In the genomic region with DNA sequence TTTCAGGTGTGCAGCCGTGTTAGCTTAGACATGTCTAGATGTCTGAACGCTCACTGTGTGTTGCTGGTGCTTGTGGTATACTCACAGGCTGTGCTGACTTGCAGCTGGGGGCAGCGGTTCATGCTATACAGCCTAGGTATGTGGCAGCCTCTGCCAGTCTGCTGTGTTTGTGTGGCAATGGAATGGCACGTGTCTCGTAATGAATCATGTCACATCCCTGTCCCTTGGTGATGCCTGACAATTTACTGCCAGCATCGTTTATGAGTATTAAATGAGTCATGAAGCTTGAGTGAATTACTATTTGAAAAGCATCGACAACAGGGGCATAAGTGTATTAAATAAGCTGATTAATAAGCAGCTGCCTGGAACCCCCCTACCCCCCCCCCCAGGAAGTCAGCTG, we compare ENCODE assay signal across 19 mouse cellular contexts. TPM values are rescaled to one million over a fixed set of nuclear protein-coding genes. Genes with fewer than 3 reads are reported as not detected.
DNase-seq lines count a peak whose midpoint lies in the region; ATAC-seq and TF ChIP-seq lines count a peak whose summit lies in the region.
"Had no signal": no experiment of that assay in that cellular context is flagged by ENCODE, and none has a peak within 500 bp of the region (broad histone marks: within the 10 kb centered on the region; RNA-seq: fewer than 3 reads in every experiment).

No protein-coding gene starts in this region.

- H3K27ac ChIP-seq in left cerebral cortex, adult 2 months: peak overlapping the region; percentile 1; the same call in 1 of the 2 replicates
- H3K27ac ChIP-seq in neural tube, embryonic 15.5 days (replicated peaks): no peak overlapping the region
- H3K27ac ChIP-seq in cerebellum, adult 2 months (ENCODE audit: insufficient read depth, low read length): no peak overlapping the region
- H3K27ac ChIP-seq: embryonic facial prominence, embryonic 12.5 days; forebrain, embryonic 15.5 days; heart, embryonic 13.5 days; hindbrain, embryonic 12.5 days had no signal

- intact Hi-C loops in left cerebral cortex, adult 2 months (cut with DNase I): no loop called here
- intact Hi-C loops in left cerebral cortex, postnatal 14 days (cut with DNase I): no loop called here

- H3K27me3 ChIP-seq in neural tube, embryonic 15.5 days (replicated peaks): no peaks in the 10 kb centered on the region
- H3K27me3 ChIP-seq in cerebellum, adult 2 months (ENCODE audit: control insufficient read depth, insufficient read depth, low read length): no peaks in the 10 kb centered on the region
- H3K27me3 ChIP-seq: forebrain, embryonic 15.5 days had no signal

- H3K9ac ChIP-seq in neural tube, embryonic 15.5 days (replicated peaks): no peak overlapping the region
- H3K9ac ChIP-seq: embryonic facial prominence, embryonic 12.5 days; forebrain, embryonic 15.5 days; heart, embryonic 13.5 days; hindbrain, embryonic 12.5 days had no signal

- no peak for DNase-seq in left cerebral cortex, adult 2 months (ENCODE audit: extremely low spot score in 1 of 2, low spot score in 2 of 2)
- no peak for DNase-seq in left cerebral cortex, postnatal 14 days (ENCODE audit: low spot score in 2 of 2)
- DNase-seq in 3134 (ENCODE audit: extremely low read depth, insufficient read length, low spot score) (peak; percentile 77), 3T3-L1 (ENCODE audit: low read depth, low spot score) (peak; percentile 41)
- DNase-seq in cerebellum, adult 2 months: no peak
- DNase-seq: adrenal gland, adult 8-10 months; cerebellum, adult 11 months; cerebellum, adult 9-10 months; cerebellum, postnatal 25 days; gastrocnemius, postnatal 36 days; heart, adult 11 months; heart, postnatal 36 days had no signal

- H3K4me3 ChIP-seq in left cerebral cortex, adult 2 months: no peak overlapping the region
- H3K4me3 ChIP-seq in neural tube, embryonic 15.5 days (replicated peaks): no peak overlapping the region
- H3K4me3 ChIP-seq in cerebellum, adult 2 months (replicated peaks; ENCODE audit: insufficient read depth, low read depth, low read length): no peak overlapping the region
- H3K4me3 ChIP-seq: embryonic facial prominence, embryonic 12.5 days; forebrain, embryonic 15.5 days; heart, embryonic 13.5 days; hindbrain, embryonic 12.5 days had no signal

- H3K36me3 ChIP-seq in neural tube, embryonic 15.5 days: no peaks in the 10 kb centered on the region
- H3K36me3 ChIP-seq: embryonic facial prominence, embryonic 12.5 days; forebrain, embryonic 15.5 days; heart, embryonic 13.5 days; hindbrain, embryonic 12.5 days had no signal

- 58% methylated on average over 7 of the region's 7 CpGs for WGBS in neural tube, embryonic 15.5 days
- 78% methylated on average over 7 of the region's 7 CpGs for WGBS in cerebellum, adult 2 months

- no peak for TF ChIP-seq CTCF in left cerebral cortex, adult 2 months (IDR thresholded peaks at IDR 0.05)
- no peak for TF ChIP-seq CTCF in cerebellum, adult 2 months (IDR thresholded peaks at IDR 0.05; ENCODE audit: borderline replicate concordance, insufficient read depth, low read depth, low read length)

- no peak overlapping the region for H3K4me2 ChIP-seq in neural tube, embryonic 15.5 days
- H3K4me2 ChIP-seq: embryonic facial prominence, embryonic 12.5 days; forebrain, embryonic 15.5 days; heart, embryonic 13.5 days; hindbrain, embryonic 12.5 days had no signal

- TF ChIP-seq POLR2A in cerebellum, adult 2 months (IDR thresholded peaks at IDR 0.05; ENCODE audit: borderline replicate concordance, insufficient read depth, low read length): no peak

- H3K4me1 ChIP-seq in neural tube, embryonic 15.5 days: peaks cover 10% of the 10 kb centered on the region; the same call in 1 of the 2 replicates
- no peaks in the 10 kb centered on the region for H3K4me1 ChIP-seq in cerebellum, adult 2 months (ENCODE audit: control insufficient read depth, insufficient read depth, low read length)

- peak; percentile 39; the same call in 1 of the 2 replicates for ATAC-seq in neural tube, embryonic 15.5 days (ENCODE audit: low FRiP score)
- ATAC-seq: forebrain, embryonic 15.5 days had no signal

- no peaks in the 10 kb centered on the region for H3K9me3 ChIP-seq in neural tube, embryonic 15.5 days (replicated peaks)
- H3K9me3 ChIP-seq: embryonic facial prominence, embryonic 12.5 days; forebrain, embryonic 15.5 days; heart, embryonic 13.5 days; hindbrain, embryonic 12.5 days had no signal

RNA-seq across cellular contexts. Expression of gene Hrh1, which starts 9.3 kb away (rescaled TPM):
- total RNA-seq in left cerebral cortex, adult 2 months (2021): 10 to 100 TPM; 24.2 to 25.6 TPM
- 10 to 100 TPM; 17.9 to 18.5 TPM for total RNA-seq in left cerebral cortex, postnatal 14 days (2021)
- polyA plus RNA-seq in neural tube, embryonic 15.5 days (2015; fragmentation: Nextera tagmentation; extraction: Ambion mirVana): 0.59 and 0.95 TPM in 2 replicates
- polyA plus RNA-seq in cerebellum, adult 2 months (2012; rRNA removed): 7.4 and 8.1 TPM in 2 replicates
- total RNA-seq: CH12.LX had no signal
- polyA plus RNA-seq: heart, embryonic 13.5 days; heart, postnatal 0 days had no signal

Comparison
In these comparisons a context has a peak if more than half of its experiments do, and no peak if none do; other contexts are left out.
1. DNase-seq: peak in 3134 (single experiment) and 3T3-L1 (single experiment); none in left cerebral cortex, adult 2 months (0 of 2), left cerebral cortex, postnatal 14 days (0 of 2) and cerebellum, adult 2 months (0 of 2).